Mouse (Mus musculus) cerebellum, adult 9-10 months (tissue): ENCODE results near the gene Rpl10a.
"Not testable (repeated sequence)": the region's sequence is repeated elsewhere in the genome, so short reads cannot be mapped to it uniquely, and the experiment has no call there.

Source experiments
- DNase-seq: peaks from one replicate; pipeline ENCODE4 v3.0.0; 2022

The Rpl10a gene

DNA sequence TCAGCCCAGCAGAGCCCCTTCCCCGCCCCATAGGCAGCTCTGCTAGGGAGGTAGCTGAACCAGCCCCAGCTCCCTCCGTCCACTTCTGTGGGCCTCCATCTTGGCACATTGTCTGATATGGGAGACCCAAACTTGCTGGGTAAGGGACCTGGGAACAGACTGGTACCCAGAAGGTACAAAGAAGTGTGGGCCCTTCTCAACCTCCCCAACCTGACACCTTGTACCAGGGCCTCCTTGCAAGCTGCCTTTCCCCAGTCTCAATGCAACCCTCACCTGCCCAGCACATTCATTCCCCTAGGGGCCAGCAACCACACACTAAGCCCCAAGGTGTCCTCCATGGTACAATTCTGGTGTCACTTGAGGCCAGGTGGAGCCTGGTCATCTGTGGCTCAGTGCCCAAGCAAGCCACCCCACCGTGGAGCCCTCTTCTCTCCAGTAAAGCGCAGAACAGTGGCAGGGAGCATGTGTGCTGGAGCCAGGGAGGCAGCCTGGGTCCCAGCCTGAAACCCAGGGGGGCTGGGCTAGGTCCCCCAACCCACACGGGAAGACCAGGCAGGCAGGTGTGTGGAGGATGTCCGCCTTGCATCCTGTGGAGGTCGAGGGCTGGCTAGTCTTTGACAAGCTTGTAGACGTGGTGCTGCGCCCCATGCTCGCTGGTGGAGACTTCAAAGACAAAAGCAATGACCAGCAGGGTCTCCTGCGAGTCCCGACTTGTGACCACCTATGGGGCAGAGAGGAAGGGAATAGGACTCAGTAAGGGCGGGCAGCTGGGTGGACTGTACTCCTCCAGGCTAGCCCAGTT, 4.0 kb downstream of the Rpl10a start:
- DNase-seq = no peak

- no peak for DNase-seq
Measured at GRCm38 (mm10) chr17:28332915-28333546, 4.8 kb downstream of the Rpl10a start.

- DNase-seq = no peak
Measured at GRCm38 (mm10) chr17:28335267-28335666, 7.0 kb downstream of the Rpl10a start.

DNA sequence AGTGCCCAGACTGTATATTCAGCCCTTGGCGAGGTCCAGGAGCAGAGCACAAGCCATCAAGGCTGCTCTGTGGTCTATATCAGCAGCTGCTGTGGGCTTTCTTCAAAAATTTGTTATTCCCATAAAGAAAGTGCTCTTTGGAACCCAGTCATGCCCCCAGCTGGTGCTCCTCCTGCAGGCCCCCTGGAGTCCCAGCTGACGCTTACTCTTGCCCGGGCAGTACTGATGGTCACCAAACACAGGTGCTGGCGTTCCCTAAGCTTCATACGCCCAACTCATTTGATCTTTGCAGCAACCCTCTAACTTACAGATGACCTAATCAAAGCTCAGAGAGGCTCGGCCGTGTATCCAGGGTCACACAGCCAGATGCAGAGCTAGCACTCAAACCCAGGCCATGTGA, 9.3 kb downstream of the Rpl10a start:
- no peak for DNase-seq

GRCm38 (mm10) chr17:28340578-28340977, 12.3 kb downstream of the Rpl10a start:
- DNase-seq = no peak

- DNase-seq = no peak
Measured at GRCm38 (mm10) chr17:28341091-28341490, 12.8 kb downstream of the Rpl10a start.

- DNase-seq = no peak
Measured at GRCm38 (mm10) chr17:28344050-28344607, 15.9 kb downstream of the Rpl10a start.

GRCm38 (mm10) chr17:28344670-28345069, 16.4 kb downstream of the Rpl10a start:
- no peak for DNase-seq

DNA sequence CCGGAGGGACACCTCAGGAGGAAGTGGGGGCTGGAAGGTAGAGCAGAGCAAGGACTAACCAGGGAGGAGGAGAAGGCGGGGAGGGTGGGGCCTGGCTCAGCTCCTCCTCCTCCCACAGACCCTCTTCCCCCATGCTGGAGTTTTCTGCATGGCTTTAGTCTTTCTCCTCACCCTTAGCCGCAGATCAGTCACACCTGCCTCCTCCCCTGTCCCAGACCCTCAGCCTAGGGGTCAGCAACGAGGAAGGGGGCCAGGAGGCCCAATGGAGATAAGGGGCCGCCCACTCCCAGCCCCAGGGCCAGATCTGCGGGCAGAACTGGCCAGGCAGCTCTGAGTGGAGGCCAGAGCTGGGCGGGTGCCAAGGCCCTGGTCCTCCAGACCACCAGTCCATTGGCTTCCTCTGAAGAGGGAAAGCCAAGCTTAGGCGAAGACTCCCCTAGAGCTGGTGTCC, 17.0 kb downstream of the Rpl10a start:
- DNase-seq = no peak

DNA sequence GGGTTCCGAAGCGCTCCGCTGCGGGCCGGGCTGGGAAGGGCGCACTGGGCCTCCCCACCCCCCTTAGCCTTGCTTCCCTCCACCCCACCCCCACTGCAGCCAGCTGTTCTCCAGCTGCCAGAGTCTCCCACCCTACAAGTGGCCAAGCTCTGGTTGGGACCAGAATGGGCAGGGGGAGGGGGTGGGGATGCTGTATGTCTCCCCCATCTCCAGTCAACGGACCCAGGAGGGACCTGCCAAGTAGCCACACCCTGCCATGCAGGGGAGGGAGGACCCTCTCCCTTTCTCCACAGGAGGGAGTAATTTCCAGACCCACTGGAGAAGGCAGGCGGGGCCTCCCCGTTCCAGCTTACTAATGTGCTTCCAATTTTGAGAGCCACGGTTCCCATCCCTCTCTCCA, 17.6 kb downstream of the Rpl10a start:
- no peak for DNase-seq

GRCm38 (mm10) chr17:28347327-28347726, 19.1 kb downstream of the Rpl10a start:
- DNase-seq = no peak

- DNase-seq = no peak
Measured at GRCm38 (mm10) chr17:28348211-28348610, 19.9 kb downstream of the Rpl10a start.

GRCm38 (mm10) chr17:28349264-28349880, 21.1 kb downstream of the Rpl10a start:
- no peak for DNase-seq

GRCm38 (mm10) chr17:28349901-28350465, 21.7 kb downstream of the Rpl10a start:
- no peak for DNase-seq

DNA sequence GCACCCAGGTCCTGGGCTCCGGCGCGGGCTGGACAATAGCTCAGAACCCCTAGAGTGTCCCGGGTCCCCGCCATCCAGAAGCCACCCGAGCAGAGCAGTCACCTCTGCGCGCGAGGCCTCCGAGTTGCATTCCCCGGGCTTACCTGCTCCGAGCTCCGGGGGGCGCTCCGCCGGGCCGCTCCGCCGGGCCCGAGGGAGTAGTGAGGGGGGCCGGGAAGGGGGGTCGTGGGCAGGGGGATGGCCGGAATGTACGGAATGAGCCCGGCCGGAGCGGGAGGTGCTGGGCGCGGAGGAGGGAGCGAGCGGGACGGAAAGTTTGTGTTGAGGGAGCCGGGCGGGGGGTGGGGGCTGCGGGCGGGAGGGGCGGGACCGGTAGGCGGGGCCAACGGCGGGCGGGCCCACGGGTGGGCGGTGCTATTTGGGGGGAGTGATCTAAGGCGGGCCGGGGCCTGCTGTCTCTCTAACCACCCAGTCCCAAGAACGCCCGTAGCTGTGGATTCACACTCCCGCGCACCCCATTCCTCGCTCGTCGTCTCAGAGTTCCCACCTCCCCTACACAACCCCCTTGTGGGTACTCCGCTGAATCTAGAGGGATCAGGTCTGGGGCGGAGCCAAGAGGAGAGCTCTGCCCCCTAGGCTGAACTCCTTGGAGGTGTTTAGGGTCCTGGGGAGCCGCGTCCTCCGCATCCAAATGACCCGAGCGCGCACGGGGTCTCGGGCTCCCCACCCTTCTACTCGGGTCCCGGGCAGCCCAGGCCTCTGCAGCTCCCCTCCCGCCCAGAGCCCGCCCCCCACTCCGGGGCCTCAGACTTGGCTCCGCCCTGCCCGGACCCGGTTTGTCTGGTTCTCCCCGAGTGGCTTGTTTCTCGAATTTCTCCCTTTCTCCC, 22.4 kb downstream of the Rpl10a start, which contains the start of gene Tead3:
TSS of gene Tead3 (minus strand) at position 352 of the 887 bp plus-strand sequence.
- no peak for DNase-seq

GRCm38 (mm10) chr17:28351353-28351890, 23.2 kb downstream of the Rpl10a start:
- no peak for DNase-seq

DNA sequence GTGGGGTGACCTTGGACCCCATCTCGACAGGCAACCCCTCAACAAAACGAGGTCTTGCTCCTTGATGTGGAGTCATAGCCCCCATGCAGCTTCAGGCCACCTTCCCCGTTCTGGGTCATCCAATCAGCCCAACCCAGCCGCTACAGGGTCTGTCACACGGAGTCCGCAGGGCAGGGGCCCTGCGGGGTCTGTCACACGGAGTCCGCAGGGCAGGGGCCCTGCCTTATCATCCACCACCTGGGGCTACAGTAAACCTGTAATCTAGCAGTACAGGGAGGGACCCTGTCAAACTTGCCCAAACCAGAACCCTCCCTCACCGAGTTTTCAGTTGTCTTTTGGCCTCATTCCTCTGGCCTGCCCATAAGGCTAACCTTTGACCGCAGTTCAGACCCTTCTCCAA, 23.7 kb downstream of the Rpl10a start:
- DNase-seq = no peak

DNA sequence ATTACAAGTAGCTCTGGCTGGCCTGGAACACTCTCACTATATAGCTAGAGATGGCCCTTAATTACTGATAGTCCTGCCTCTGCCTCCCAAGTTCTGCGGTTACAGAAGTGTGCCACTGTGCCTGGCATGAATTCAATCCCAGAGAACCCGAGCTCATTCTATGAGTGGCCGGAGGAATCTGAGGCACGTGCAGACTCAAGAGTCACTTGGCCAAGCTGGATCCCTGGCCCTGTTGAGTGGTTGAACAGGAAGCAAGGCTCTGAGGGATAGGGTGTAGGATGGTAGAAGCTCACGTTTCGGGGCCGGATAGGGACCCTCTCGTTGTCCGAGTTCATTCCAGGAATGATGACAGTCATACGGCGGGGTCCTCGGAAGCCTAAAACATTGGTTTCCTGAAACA, 27.6 kb downstream of the Rpl10a start:
- DNase-seq = no peak

DNA sequence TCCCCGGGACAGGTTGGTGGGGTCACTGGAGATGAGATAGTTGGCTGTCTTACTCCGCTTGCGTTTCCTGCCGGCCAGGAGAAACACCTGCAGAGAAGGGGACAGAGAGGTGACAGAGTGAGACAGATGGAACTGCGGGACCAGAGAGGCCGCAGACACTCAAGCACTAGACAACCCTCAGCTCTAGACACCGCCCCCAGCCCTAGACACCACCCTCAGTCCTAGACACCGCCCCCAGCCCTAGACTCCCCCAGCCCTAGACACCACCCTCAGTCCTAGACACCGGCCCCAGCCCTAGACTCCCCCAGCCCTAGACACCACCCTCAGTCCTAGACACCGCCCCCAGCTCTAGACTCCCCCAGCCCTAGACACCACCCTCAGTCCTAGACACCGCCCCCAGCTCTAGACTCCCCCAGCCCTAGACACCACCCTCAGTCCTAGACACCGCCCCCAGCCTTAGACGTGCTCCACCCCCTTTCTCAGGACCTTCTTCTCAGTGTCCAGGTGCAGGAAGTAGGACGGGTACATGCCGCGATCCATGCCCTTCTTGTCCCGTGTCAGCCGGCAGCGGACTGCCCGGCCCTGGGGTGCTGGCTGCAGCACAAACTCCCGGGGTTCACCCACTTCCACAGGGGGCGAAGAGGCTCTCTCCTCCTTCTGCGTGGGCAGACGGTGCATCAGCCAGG, 30.4 kb downstream of the Rpl10a start:
- not testable (repeated sequence) for DNase-seq

DNA sequence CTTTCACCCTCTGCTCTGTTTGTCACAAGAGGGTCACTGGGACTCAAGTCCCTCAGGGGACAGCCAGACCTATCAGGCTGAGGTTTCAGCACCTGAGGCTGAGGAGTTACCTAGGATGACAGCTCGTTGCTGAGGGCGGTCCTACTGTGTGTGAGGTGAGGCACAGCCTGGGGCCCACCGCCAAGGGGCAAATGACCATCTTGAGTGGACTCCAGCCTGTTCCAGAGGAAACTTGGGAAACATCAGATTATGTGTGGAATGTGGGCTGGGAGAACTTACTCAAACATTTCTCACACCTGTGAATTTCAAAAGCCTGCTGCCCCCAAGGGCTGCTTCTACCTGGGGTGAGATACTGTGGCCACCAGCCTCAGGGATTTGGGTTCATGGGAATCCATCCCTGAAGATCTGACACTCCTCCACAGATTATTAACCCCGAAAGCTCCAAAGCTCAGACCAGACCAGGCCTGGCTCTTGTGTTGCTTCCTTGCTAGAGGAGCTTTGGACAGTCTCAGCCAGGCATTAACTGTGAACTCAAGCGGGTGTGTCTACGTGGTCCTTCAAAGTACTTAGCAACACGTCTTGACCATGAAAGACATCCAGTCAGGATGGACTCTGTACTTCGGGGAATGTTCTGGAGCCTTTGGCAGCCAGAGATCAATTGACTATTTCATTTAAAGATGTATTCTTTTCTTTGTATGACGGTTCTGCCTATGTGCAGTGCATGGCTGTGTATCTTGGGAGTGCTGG, 32.4 kb downstream of the Rpl10a start:
- DNase-seq = no peak
